Mouse (Mus musculus) liver, adult 2 months (tissue): ENCODE data around the gene Cysrt1.

ENCODE experiments used
- CTCF ChIP-seq: fragments of 200-500 bp; IDR thresholded peaks from 2 replicates; pipeline ENCODE4 v1.5.1; 2011; ENCODE audit warnings: low read depth, low read length, control low read depth
- POLR2A ChIP-seq: fragments of 200-500 bp; IDR thresholded peaks from 2 replicates; pipeline ENCODE4 v1.6.1; 2011; ENCODE audit warnings: low read length, control low read depth; ENCODE audit not compliant: insufficient read depth; ENCODE audit errors: extremely low read depth

- TF ChIP-seq CTCF (no peak), POLR2A (no peak)
Measured at GRCm38 (mm10) chr2:25290101-25290815, 48.0 kb upstream of the Cysrt1 start.
